Mouse (Mus musculus) liver, adult (tissue): ENCODE results near the gene Tmem82.

Experiments used
- GATA4 ChIP-seq: IDR thresholded peaks from 2 replicates; pipeline ENCODE4 v1.6.1; 2014; ENCODE audit warnings: mild to moderate bottlenecking, low read length; ENCODE audit not compliant: insufficient replicate concordance

Tmem82 gene

DNA sequence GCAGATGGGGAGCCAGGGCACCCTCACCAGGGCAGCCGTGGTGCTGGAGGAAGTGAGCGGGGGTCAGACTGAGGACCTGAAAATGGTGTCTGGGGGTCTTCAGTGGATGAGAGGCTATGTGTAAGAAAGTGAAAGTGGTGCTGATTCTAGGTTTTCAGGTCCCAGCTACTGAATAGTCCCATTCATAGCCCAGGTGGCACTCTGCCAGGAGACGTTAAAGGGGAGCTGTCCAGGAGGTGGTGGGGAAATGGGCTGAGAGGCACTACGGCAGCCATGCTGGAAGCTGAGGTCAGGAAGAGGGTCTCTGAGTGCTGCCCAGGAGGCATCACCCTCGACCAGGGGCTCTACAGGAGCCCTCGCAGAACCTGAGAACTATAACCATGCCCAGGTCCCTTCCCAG lies 30.8 kb upstream of the Tmem82 start:
- no peak for TF ChIP-seq GATA4

- no peak for TF ChIP-seq GATA4
Observed at GRCm38 (mm10) chr4:141648262-141648661, 29.8 kb upstream of the Tmem82 start.

GRCm38 (mm10) chr4:141647187-141647586 lies 28.8 kb upstream of the Tmem82 start:
- TF ChIP-seq GATA4: no peak

DNA sequence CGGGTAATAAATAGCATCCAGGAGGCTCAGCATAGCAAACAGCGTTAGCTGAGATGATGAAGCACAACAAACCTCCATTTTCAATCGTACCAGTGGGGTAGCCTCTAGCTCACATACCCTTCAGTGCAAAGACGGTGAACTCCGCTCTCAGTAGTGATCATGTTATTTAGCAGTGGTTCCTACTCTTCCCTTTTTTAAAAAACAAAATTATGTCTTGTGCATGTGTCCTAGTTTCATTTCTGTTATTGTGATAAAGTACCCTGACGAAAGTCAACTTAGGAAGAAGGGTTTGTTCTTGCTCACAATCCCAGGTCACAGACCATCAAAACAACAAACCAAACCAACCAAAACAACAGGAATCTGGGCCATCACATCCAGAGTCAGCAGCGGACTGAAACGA lies 27.6 kb upstream of the Tmem82 start:
- no peak for TF ChIP-seq GATA4

DNA sequence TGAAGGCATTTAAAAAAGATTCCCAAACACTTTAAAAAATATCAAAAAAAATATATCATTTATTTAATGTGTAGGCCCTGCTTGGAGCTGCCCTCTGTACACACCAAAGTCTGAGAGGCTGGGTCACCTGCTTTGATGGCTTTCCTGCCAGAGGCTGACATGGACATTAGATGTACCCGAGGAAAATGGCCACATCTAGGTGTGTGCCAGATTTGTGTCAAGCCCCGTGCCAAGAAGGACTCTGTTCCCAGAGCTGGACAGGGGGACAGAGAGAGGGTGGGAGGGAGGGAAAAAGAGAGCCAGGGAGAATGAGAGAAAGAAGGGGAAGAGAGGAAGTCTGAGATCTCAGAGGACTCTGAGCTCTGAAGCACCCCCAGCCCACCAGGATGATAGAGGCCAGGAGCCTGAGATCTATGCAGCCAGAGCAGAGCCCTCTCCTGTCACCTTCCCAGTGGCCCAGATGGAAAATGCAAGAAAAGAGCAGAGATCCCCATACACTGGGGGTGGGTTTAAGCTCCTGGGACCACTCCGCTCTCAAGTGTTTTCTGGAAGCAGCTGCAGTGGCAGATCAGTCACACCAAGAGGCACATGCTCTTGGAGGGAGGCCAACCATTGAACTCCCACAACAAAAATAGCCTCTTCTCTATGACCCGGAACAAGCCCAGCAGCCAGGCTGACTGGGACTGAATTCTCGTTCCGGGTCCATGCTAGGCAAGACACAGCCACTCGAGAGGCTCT lies 24.9 kb upstream of the Tmem82 start:
- no peak for TF ChIP-seq GATA4

- no peak for TF ChIP-seq GATA4
Observed at GRCm38 (mm10) chr4:141641961-141642811, 23.8 kb upstream of the Tmem82 start.

GRCm38 (mm10) chr4:141641353-141641771 lies 22.9 kb upstream of the Tmem82 start:
- no peak for TF ChIP-seq GATA4

- no peak for TF ChIP-seq GATA4
Observed at GRCm38 (mm10) chr4:141639474-141639873, 21.0 kb upstream of the Tmem82 start.

- no peak for TF ChIP-seq GATA4
Observed at GRCm38 (mm10) chr4:141636693-141637092, 18.3 kb upstream of the Tmem82 start.

- no peak for TF ChIP-seq GATA4
Observed at GRCm38 (mm10) chr4:141635991-141636390, 17.6 kb upstream of the Tmem82 start.

DNA sequence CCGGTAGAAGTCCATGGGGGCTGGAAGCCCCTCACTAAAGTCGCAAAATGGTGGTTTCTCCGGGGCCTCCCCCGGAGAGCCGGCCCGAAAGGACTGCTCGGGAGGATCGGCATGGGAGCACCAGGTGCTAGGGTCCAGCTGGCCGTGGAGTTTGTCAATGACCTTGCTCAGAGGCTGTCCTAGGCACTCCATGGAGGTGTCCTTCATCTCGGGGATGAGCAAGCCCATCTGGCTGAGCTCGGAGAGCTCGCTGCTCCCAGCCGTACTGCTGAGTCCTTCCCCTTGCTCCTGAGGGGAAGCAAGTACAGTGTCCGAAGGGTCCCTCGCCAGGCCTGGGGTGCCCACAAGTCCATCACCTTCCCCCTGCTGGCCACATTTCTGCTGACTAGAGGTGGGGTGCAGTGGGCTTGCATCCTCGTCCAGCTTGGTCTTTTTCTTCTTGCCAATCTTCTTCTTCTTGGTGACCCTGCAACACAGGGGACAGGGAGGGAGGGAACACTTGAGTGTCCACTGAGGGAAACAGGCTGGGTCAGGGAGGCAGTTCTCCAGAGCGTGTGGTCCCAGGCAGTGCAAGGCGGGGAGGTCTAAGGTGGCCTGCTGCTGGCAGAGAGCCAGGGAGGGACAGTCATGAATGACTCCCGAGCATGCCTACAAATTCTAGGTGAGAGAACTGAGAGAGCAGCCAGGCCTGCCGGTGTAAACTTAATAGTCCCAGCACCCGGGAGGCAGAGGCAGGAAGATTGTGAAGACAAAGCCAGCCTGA lies 13.9 kb upstream of the Tmem82 start:
- no peak for TF ChIP-seq GATA4

- TF ChIP-seq GATA4: no peak
Observed at GRCm38 (mm10) chr4:141631250-141631649, 12.8 kb upstream of the Tmem82 start.

- no peak for TF ChIP-seq GATA4
Observed at GRCm38 (mm10) chr4:141630021-141630420, 11.6 kb upstream of the Tmem82 start.

- TF ChIP-seq GATA4: no peak
Observed at GRCm38 (mm10) chr4:141628661-141629060, 10.2 kb upstream of the Tmem82 start.

- no peak for TF ChIP-seq GATA4
Observed at GRCm38 (mm10) chr4:141627502-141627901, 9.1 kb upstream of the Tmem82 start.
